Mouse (Mus musculus): ENCODE measurements around the gene Hes1. TPM values are rescaled to one million over a fixed set of nuclear protein-coding genes. Genes with fewer than 3 reads are reported as not detected.

Gene Hes1
- total RNA-seq, 2 experiments from 2014 or later, result 11.4 to 12.3 TPM

- intact Hi-C loops (cut with DNase I), result loop anchor here (2.0 kb wide), 1 partner anchor 120 kb away; no protein-coding TSS in a partner anchor
- peak in 1 of 2 experiments; percentile 22 for DNase-seq
These were observed 4.1 kb downstream of the Hes1 start for GRCm38 (mm10) chr16:30068041-30069020.

DNA sequence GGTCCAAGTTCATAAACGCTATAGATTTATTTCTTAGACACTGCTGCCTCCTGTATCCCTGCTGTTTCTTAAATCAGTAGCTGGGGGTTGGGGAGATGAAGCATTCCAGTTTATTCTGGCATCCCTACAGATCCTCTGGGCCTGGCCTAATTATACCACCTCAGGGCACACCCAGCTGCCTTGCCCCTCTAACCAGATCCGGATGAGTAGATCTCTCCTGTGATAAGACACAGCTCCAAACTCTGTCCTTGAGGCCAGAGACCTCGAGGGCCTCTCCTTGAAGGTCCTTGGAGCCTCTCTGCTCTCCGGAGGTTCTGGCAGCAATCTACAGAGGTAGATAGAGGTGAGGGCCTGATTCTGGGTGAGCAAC, 5.4 kb downstream of the Hes1 start:
- no peak for DNase-seq

DNA sequence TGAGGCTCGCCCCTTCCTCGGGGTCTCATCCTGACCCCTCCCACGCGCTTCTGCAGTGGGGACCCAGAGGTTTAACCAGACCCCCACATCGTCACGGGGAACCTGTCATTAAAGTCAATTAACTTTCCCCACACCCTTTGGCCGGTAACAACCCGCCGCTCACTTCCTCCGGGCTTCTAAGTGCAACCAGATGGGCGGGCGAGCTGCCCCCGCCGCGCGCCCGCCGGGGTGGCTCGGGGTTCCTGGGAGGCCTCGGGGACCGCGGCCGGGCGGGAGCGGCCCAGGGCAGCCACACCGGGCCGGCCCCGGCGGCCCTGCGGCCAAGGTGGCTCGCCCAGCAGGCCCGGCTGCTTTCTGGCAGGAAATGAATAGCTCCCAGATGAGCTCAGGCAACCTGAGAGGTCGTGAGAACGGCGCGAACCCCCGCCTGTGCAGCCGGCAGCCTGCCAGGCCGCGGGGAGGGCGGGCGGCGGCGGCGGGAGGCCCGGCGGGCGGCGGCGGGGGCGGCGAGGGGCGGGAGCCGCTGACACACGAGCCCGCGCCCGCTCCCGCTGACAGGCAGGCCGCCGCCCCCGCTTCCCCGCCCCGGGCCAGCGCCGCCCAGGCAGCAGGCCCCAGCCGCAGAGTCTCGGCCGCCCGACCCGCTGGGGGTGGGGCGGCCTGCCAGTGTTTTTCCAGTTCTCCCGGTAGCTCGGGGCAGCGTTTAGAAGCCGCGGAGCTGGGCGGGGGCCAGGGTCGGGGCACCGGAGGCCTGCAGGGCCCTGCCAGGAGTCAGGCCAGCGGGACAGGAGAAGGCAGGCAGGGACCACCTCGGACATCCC, 6.0 kb downstream of the Hes1 start:
- intact Hi-C loops (cut with DNase I), result loop anchor here (2.0 to 5.0 kb wide), 3 partner anchors 102 to 163 kb away; no protein-coding TSS in a partner anchor
- DNase-seq, result peak; percentile 77 to 84

More for the DNA sequence above, 5.4 kb downstream of the Hes1 start:
- intact Hi-C loops (cut with DNase I), result loop anchor here (2.0 kb wide), 1 partner anchor 119 kb away; no protein-coding TSS in a partner anchor

DNA sequence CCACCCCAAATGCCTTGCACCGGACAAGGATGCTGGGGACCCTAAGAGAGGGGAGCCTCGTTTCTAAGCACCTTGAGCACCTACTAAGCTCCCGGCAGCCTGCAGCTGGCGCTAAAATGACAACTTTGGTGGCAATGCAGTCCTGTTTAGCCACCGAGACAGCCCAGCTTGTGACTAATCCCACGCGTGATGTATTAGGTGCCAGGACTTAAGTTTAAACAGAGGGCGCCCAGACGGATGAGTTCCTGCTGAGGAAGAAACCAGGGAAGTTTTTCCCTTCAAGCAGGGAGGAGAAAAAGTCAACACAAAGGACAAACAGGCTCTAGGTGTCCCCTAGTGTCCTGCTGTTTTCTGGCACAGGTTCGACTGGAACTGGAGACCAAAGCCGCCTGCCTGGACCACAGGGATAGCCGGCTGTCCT, 6.6 kb downstream of the Hes1 start:
- no peak for DNase-seq
- intact Hi-C loops (cut with DNase I), result loop anchor here (2.0 to 5.0 kb wide), 2 partner anchors 102 to 162 kb away; no protein-coding TSS in a partner anchor

DNA sequence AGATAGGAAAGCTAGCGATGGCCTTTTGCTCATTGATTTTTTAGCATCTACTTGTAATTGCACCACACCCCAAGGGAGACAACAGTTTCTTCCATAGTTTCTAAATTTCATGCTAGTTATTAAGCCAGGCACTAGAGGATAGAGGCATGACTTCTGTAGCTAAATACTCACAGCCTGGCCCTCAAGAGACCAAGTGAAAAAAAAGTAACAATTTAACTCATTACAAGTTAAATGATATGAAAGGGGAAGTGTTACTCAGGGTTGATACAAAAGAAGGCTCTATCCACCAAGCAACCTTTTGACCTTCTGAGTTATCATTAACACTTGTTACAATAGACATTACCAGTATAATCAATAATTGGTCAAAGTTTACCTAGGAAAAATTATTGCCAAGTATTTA, 9.1 kb downstream of the Hes1 start:
- no peak for DNase-seq
- intact Hi-C loops (cut with DNase I), result loop anchor here (5.0 kb wide), 1 partner anchor 99 kb away; no protein-coding TSS in a partner anchor

DNA sequence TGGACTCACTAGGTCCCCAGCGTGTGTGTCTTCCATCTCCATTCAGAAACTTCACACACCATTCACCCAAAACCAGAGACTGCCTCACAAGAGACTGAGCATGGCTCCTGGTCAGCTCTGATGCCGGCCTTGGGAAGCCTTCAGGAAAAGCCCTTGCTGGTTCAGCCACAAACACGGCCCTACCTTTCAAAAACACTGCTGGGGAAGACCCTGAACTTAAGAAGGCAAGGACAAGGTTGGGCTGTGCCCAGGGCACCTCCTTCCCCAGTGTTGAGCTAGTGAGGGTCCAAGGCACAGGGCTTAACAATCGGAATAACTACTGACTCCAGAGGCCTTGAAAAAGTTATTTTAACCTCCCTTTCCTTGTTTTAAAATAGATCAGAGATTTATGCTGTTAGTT, 17.3 kb downstream of the Hes1 start:
- intact Hi-C loops (cut with DNase I), result no loop called here
- no peak for DNase-seq

DNA sequence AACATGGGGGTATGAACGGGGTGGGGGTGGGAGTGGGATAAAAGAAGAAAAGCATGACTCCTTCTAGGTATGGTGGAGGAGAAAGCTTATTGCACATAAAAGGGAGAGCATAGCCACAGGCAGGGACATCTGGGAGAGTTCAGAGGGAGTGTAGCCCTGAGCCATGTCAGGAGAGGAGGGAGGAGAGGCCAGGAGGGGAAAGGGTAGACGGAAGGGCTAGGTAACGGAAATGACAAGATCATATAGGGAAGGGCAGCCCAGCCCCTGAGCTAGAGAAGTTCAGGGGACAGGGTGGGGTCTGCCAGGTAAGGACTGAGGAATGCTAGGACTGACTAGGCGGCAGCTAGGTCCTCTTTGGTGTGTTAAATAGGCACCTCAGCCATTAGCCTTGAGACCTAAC, 17.8 kb downstream of the Hes1 start:
- no peak for DNase-seq
- intact Hi-C loops (cut with DNase I), result no loop called here

- intact Hi-C loops (cut with DNase I), result no loop called here
These were observed 18.8 kb downstream of the Hes1 start for GRCm38 (mm10) chr16:30082965-30083364.

DNA sequence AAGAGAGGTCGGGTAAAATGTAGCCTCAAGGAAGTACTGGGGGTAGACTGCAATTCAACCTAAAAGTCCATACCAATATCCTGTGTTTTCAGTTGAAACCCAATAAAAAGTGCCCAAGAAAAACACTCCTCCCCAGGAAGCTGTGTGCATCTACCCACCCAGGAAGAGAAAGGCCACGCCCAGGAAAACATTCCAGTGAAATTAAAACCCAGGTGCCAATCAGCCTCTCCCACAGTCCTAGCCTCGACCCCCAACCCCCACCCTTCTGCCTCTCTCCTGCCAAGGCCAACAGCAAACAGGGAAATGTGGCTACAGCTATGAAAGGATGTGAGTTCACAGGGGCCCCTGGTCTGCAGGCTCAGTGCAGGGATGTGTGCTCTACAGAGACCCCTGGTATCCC, 19.4 kb downstream of the Hes1 start:
- intact Hi-C loops (cut with DNase I), result no loop called here
- DNase-seq, result no peak

More at GRCm38 (mm10) chr16:30082965-30083364, 18.8 kb downstream of the Hes1 start:
- no peak for DNase-seq

- no peak for DNase-seq
- intact Hi-C loops (cut with DNase I), result no loop called here
These were observed 24.5 kb downstream of the Hes1 start for GRCm38 (mm10) chr16:30088646-30089045.

DNA sequence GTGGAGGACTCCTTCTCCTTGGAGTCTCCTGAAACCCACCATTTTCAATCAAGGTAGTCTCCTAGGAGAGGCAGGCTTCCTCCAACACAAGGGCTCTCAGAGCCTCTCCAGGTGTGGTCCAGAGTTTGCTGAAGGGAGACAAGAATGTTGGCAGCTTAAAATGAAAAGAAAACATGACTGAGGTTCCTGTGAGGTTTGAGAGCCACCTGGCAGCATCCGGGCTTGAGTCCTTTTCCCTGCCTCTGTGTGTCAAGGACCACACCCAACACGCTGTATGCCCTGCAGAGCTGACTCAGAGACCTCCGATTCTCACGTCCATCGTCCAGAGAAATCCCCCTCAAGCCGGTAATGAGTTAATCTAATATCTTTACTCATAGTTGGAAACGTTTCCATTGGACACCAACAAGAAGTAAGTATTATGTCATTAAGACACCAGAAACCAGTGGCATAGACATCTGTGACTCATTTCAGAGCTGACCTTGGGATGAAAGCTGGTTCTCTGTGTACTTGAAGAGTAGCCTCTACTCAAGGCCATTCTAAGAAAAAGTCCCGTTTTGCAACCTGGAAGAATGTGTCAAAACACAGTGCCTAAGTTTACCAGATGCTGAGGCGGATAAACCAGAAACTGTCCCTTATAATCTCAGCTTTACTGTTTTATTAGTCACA, 26.1 kb downstream of the Hes1 start:
- intact Hi-C loops (cut with DNase I), result no loop called here
- no peak for DNase-seq

DNA sequence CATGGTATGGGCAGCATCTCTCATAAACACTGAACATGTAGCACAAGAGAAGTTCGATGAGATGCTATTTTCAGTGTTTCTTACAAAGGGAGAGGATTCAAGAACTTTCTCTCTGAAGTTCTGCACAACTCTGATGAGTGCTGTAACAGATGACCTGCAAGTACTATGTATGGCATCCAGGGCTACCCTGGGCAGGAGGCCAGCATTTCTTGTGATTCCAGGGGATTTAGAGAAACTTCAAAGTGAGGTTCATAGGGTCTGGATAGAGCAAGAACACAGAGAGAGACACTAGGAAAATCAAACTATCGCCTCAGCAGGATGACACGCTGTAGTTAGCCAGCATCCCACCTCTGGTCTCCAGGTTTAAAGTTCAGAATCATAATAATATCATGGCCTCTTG, 31.9 kb downstream of the Hes1 start:
- DNase-seq, result no peak
- intact Hi-C loops (cut with DNase I), result loop anchor here (5.0 kb wide), 1 partner anchor 76 kb away; no protein-coding TSS in a partner anchor

GRCm38 (mm10) chr16:30096475-30096874, 32.3 kb downstream of the Hes1 start:
- peak in 1 of 2 experiments; percentile 26 for DNase-seq
- intact Hi-C loops (cut with DNase I), result loop anchor here (5.0 kb wide), 1 partner anchor 76 kb away; no protein-coding TSS in a partner anchor

DNA sequence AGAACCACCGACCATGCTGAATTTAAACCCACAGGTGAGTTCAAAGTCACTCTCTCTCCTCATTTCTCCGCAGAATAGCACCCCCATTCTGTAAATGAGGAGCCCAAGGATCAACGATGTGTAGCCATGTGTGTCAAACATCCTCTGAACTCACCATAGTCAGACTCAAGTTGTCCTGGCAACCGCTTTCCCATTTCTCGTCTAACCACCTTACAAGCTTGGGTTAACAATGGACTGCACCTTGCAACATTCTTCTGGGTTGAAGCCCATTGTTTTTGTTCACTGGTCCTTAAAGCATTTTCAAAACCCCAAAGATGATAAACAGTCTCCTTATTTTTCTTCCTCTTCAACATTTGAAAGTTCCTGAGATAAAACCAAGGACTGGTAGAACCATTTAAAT, 34.9 kb downstream of the Hes1 start:
- no peak for DNase-seq
- intact Hi-C loops (cut with DNase I), result loop anchor here (5.0 kb wide), 1 partner anchor 73 kb away; no protein-coding TSS in a partner anchor

DNA sequence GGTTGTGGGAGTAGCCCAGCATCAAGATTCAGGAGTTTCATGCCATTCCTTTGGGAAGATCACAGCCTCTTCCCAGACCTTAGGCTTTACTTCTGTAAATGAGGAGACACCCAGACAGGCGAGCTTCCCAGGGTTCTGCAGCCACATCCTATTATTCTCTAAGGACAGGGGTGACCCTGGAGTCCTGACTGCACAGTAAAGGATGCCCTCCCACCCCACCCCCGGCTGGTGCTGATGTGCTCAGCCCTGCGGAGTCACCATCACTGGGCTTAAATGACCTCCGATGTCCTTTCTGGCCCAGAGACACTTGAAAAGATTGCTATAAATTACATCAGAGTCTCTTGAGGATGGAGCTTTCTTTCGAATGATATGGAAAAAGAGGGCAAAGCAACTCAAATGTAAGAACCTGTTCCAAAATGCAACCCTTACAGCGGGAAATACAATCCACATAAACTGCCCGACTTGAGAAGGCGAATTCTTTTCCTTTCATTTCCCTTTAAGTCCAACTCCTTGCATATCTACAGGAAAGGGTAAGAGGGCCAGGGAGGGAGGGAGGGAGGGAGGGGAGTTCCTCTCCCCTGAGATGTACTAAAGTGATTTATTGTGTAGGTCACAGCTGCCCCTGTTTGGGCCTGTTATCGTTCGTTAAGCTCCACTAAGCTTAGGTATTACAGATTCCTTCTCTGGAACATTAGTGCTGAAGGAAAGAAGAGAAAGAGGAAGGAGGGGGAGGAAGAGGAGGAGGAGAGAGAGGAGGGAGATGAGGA, 38.1 kb downstream of the Hes1 start:
- intact Hi-C loops (cut with DNase I), result no loop called here
- no peak for DNase-seq

DNA sequence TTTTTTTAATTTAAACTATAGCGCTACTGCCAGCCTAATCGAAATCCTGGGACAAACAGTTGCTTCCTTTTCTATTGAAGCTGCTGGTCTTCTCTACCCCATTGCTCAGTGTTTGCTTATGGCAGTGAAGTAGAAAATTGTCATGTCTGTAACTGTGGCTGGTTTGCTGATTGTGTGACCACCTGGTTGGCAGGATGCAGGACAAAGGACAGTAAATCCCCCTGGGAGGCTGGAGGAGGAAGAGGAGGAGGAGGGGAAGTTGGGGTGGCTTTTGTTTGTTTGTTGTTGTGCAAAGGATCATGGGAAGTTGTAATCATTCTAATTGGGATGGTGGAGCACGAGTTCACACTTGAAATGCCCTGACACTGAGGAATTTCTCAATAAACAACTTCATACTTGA, 38.8 kb downstream of the Hes1 start:
- no peak for DNase-seq
- intact Hi-C loops (cut with DNase I), result no loop called here

GRCm38 (mm10) chr16:30103495-30103894, 39.3 kb downstream of the Hes1 start:
- no peak for DNase-seq
- intact Hi-C loops (cut with DNase I), result no loop called here

GRCm38 (mm10) chr16:30104363-30104762, 40.2 kb downstream of the Hes1 start:
- DNase-seq, result no peak

GRCm38 (mm10) chr16:30105476-30105875, 41.3 kb downstream of the Hes1 start:
- intact Hi-C loops (cut with DNase I), result no loop called here
- DNase-seq, result no peak

More at GRCm38 (mm10) chr16:30104363-30104762, 40.2 kb downstream of the Hes1 start:
- intact Hi-C loops (cut with DNase I), result no loop called here

Data from gastrocnemius, postnatal 36 days (tissue).